Mouse (Mus musculus): ENCODE results near the gene Bcl10. TPM values are rescaled to one million over a fixed set of nuclear protein-coding genes. Genes with fewer than 3 reads are reported as not detected.

Gene Bcl10
- polyA plus RNA-seq (2015; fragmentation: Nextera tagmentation; extraction: Ambion mirVana): 33.7 and 39.4 TPM in 2 replicates

DNA sequence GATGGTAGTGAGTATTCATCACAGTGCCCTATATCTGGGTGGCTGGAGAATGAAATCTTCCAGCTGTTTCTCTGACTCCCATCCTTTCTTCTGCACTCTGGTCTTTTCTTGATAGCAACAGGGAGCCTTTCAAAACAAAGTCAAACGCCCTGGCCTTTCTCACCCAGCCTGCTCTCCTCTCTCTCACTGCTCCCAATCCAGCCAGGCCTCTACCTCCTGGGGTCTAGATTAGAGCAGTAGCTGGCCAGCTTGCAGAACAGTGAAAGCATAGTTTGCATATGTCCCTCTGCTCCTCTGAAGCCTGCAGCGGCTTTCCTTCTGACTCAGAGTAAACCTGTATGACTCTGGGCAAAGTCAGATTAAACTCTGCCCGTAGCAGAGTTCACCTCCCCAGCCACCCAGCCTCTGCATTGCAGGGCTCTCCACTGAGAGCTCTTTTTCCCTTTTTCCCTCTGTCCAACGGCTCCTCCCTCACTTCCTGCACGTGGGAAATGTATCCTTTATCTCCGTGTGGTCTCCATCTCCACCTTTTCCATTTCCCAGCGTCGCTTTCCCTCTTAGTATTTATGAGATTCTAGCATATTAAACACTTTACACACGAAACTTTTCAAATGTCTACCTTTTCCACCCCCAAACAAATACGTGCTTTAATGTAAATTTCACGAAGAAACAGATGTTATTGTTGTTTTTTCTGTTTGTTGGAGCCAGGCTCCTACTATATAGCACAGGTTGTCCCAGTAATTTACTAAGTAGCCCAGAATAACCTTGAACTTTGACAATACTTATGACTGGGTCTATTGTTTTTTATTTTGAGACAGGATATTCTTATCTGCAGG, at the start of gene Bcl10:
Bcl10 (plus strand) TSS at position 786 of the 836 bp plus-strand sequence.

DNA sequence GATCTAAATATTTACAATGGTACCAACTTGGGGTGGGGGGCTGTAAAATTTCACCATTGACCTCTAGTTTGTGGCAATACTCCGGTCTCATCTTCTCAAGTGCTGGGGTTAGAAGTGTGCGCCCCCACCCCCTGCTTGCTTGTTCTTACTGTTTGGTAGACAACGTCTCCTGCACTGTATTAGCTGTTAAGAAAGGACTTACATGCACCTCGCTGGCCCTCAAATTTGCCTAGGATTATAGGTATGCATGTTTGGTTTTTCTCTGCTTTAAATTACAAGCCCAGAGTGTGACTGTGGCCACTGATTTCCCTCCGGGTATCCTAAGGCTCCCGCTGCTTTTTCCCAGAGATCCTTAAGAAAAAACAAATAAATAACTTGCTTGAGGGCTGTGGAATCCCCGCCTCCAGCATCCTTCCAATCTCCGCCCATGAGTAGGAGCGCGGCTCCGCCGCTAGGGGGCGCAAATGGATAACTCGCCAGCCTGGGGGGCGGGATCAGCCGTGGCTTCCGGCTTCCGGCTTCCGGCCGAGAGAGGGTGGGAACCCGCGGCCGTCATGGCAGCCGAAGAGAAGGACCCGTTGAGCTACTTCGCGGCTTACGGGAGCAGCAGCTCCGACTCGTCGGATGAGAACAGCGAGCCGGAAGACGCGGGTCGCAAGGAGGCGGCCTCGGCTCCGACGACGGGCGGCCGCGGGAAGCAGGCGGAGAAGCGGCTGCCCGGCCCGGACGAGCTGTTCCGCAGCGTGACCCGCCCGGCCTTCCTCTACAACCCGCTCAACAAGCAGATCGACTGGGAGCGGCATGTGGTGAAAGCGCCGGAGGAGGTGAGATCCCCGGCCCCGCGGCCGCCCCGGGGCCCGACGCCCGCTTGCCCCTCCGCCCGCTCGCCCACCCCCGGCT, 15.2 kb downstream of the Bcl10 start, which contains the start of gene 2410004B18Rik:
2410004B18Rik (plus strand) TSS at position 510 of the 900 bp plus-strand sequence.

Other genes starting within 250 kb of the Bcl10 start
- gene Ddah1, start 164.1 kb upstream of the Bcl10 start, polyA plus RNA-seq (2015; fragmentation: Nextera tagmentation; extraction: Ambion mirVana): 39.7 and 45.4 TPM in 2 replicates
- gene 2410004B18Rik, start 15.2 kb downstream of the Bcl10 start, polyA plus RNA-seq (2015; fragmentation: Nextera tagmentation; extraction: Ambion mirVana): 24.0 and 32.8 TPM in 2 replicates
- 0.85 and 1.1 TPM in 2 replicates for gene Syde2, start 65.1 kb downstream of the Bcl10 start, polyA plus RNA-seq (2015; fragmentation: Nextera tagmentation; extraction: Ambion mirVana)
- gene Wdr63, start 185.3 kb downstream of the Bcl10 start, polyA plus RNA-seq (2015; fragmentation: Nextera tagmentation; extraction: Ambion mirVana): not detected in 2 replicates
- gene Mcoln3, start 194.6 kb downstream of the Bcl10 start, polyA plus RNA-seq (2015; fragmentation: Nextera tagmentation; extraction: Ambion mirVana): 0.26 and 0.49 TPM in 2 replicates
- 0.97 and 1.2 TPM in 2 replicates for gene Mcoln2, start 227.0 kb downstream of the Bcl10 start, polyA plus RNA-seq (2015; fragmentation: Nextera tagmentation; extraction: Ambion mirVana)